8 mouse cellular contexts compared by ENCODE assay signal in the genomic region with DNA sequence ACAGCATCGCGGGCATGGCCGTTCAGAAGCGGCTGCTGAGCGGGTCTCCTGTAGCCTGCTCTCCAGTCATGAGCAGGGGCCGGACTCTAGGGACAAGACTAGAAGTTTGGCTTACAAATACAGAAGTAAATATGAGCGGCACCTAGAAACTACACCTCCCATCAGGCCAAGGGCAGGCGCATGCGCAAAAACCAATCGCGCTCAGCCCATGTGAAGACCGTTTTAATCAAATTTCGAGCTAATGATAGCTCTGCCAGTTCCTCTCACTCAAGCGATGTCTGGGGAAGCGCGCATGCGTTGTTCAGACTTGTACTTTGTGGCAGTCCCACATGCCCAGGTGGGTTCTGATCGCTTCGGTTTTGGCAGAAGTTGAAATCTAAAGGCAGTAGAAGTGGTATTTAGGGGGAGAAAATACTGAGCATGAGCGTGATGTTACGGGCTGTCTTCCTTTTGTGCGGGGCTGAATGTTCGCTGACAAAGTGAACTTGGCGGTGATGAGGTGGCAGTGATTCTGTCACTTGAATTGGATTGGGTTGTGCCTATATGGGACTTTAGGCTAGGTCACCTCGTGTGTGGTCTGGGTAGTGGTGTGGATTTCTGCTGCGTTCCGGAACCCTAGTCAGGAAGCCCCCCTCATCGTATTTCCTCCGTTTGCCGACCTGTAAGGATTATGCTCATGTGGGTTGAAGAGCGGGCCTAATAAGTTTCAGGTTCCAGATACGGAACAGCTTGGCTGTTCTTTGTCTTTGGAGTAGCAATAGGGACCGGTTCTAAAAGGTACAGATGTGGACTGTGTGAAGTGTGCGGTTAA. TPM values are rescaled to one million over a fixed set of nuclear protein-coding genes. Genes with fewer than 3 reads are reported as not detected.
DNase-seq lines count a peak whose midpoint lies in the region; ATAC-seq and TF ChIP-seq lines count a peak whose summit lies in the region.

Arsk (minus strand) TSS at position 168 of the 811 bp plus-strand sequence.
Ttc37 (plus strand) TSS at position 242 of the 811 bp plus-strand sequence.

- H3K9me3 ChIP-seq in MEL (replicated peaks; ENCODE audit: insufficient read depth, low read length): no peaks in the 10 kb centered on the region
- no peaks in the 10 kb centered on the region for H3K9me3 ChIP-seq in forebrain, postnatal 0 days (ENCODE audit: low read length)
- H3K9me3 ChIP-seq in lung, embryonic 15.5 days: no peaks in the 10 kb centered on the region

- no peak for TF ChIP-seq EP300 in MEL (IDR thresholded peaks at IDR 0.05; ENCODE audit: low read depth in 1 of 2, low read length in 2 of 2)

- TF ChIP-seq RAD21 in MEL (IDR thresholded peaks at IDR 0.05; ENCODE audit: low read depth, low read length): no peak

- H3K9ac ChIP-seq in MEL (ENCODE audit: control insufficient read depth, low read depth, low read length, poor library complexity, severe bottlenecking): peak within 1 kb of the TSS; percentile 77
- H3K9ac ChIP-seq in forebrain, postnatal 0 days: peak within 1 kb of the TSS; percentile 64
- H3K9ac ChIP-seq in lung, embryonic 15.5 days: peak within 1 kb of the TSS; percentile 49

- WGBS in cerebellum, adult 2 months: under 1% methylated on average over 34 of the region's 34 CpGs
- WGBS in forebrain, postnatal 0 days: under 1% methylated on average over 34 of the region's 34 CpGs
- WGBS in lung, embryonic 15.5 days: under 1% methylated on average over 34 of the region's 34 CpGs

- H3K79me2 ChIP-seq in MEL (ENCODE audit: control insufficient read depth, insufficient read depth, low read length, poor library complexity): peaks cover 7% of the 10 kb centered on the region; the same call in 1 of the 2 replicates

- peak; percentile 98 for DNase-seq in MEL (ENCODE audit: low read depth, low spot score)
- peak; percentile 94 to 95 for DNase-seq in cerebellum, adult 2 months
- DNase-seq in forebrain, postnatal 0 days: peak; percentile 97
- peak; percentile 95 for DNase-seq in heart, postnatal 4 days
- peak; percentile 94 to 95 for DNase-seq in layer of hippocampus, adult 8-10 months (ENCODE audit: low spot score in 2 of 2)
- peak; percentile 93 for DNase-seq in ovary, adult 18-20 months (ENCODE audit: low spot score)
- DNase-seq in thymus, postnatal 0 days (ENCODE audit: low spot score): peak; percentile 96

- H3K4me3 ChIP-seq in MEL (ENCODE audit: control insufficient read depth in 1 of 2, insufficient read depth in 1 of 2, low read depth in 2 of 2, low read length in 2 of 2): peak within 1 kb of the TSS; percentile 72 to 94
- H3K4me3 ChIP-seq in cerebellum, adult 2 months (replicated peaks; ENCODE audit: insufficient read depth, low read depth, low read length): peak within 1 kb of the TSS; percentile 89
- H3K4me3 ChIP-seq in forebrain, postnatal 0 days (ENCODE audit: low read depth, low read length): peak within 1 kb of the TSS; percentile 85
- H3K4me3 ChIP-seq in lung, embryonic 15.5 days: peak within 1 kb of the TSS; percentile 59

- H3K27me3 ChIP-seq in MEL (ENCODE audit: control insufficient read depth in 1 of 2, insufficient read depth in 2 of 2, low read length in 2 of 2): no peaks in the 10 kb centered on the region
- no peaks in the 10 kb centered on the region for H3K27me3 ChIP-seq in cerebellum, adult 2 months (ENCODE audit: control insufficient read depth, insufficient read depth, low read length)
- no peaks in the 10 kb centered on the region for H3K27me3 ChIP-seq in forebrain, postnatal 0 days (ENCODE audit: insufficient read depth, low read length)
- H3K27me3 ChIP-seq in lung, embryonic 15.5 days: no peaks in the 10 kb centered on the region

- TF ChIP-seq CTCF in MEL (IDR thresholded peaks at IDR 0.05 in 2 of 3, conservative IDR thresholded peaks at IDR 0.05 in 1 of 3; ENCODE audit: control insufficient read depth in 1 of 3, insufficient read depth in 1 of 3, low read depth in 2 of 3, low read length in 3 of 3, poor library complexity in 1 of 3, severe bottlenecking in 1 of 3): no peak
- TF ChIP-seq CTCF in cerebellum, adult 2 months (IDR thresholded peaks at IDR 0.05; ENCODE audit: borderline replicate concordance, insufficient read depth, low read depth, low read length): no peak
- no peak for TF ChIP-seq CTCF in forebrain, postnatal 0 days (IDR thresholded peaks at IDR 0.05; ENCODE audit: low read depth)

- peak within 1 kb of the TSS; percentile 69 for H3K4me2 ChIP-seq in forebrain, postnatal 0 days (ENCODE audit: low read depth)
- peak within 1 kb of the TSS; percentile 55 for H3K4me2 ChIP-seq in lung, embryonic 15.5 days

- peak within 1 kb of the TSS; percentile 78 for H3K27ac ChIP-seq in MEL (ENCODE audit: control insufficient read depth, low read depth, low read length)
- 0 out of 2 replicates have a peak within 1 kb of the TSS, but pooled peaks have one; percentile 14 for H3K27ac ChIP-seq in cerebellum, adult 2 months (ENCODE audit: insufficient read depth, low read length)
- peak within 1 kb of the TSS; percentile 21; the same call in 1 of the 2 replicates for H3K27ac ChIP-seq in forebrain, postnatal 0 days (ENCODE audit: low read depth, low read length)
- peak within 1 kb of the TSS; percentile 65 for H3K27ac ChIP-seq in lung, embryonic 15.5 days

- H3K4me1 ChIP-seq in MEL (ENCODE audit: control insufficient read depth in 1 of 2, insufficient read depth in 2 of 2, low read length in 2 of 2): peaks cover 10 to 11% of the 10 kb centered on the region in 2 experiments; a peak in 3 of 4 replicates
- no peaks in the 10 kb centered on the region; the same call in 1 of the 2 replicates for H3K4me1 ChIP-seq in cerebellum, adult 2 months (ENCODE audit: control insufficient read depth, insufficient read depth, low read length)
- peaks cover 3% of the 10 kb centered on the region; the same call in 1 of the 2 replicates for H3K4me1 ChIP-seq in forebrain, postnatal 0 days (ENCODE audit: insufficient read depth)
- peaks cover 7% of the 10 kb centered on the region; the same call in 1 of the 2 replicates for H3K4me1 ChIP-seq in lung, embryonic 15.5 days

- ATAC-seq in forebrain, postnatal 0 days: peak; percentile 99
- ATAC-seq in lung, embryonic 15.5 days (ENCODE audit: borderline replicate concordance, extremely low read depth, low FRiP score, low TSS enrichment): peak; percentile 97

- TF ChIP-seq POLR2A in MEL (IDR thresholded peaks at IDR 0.05; ENCODE audit: control insufficient read depth in 1 of 2, insufficient read depth in 1 of 2, low read depth in 1 of 2, low read length in 2 of 2, poor library complexity in 1 of 2): peak; percentile 39 to 83; a peak in 3 of 4 replicates
- peak; percentile 49; the same call in 1 of the 2 replicates for TF ChIP-seq POLR2A in cerebellum, adult 2 months (IDR thresholded peaks at IDR 0.05; ENCODE audit: borderline replicate concordance, insufficient read depth, low read length)

- H3K36me3 ChIP-seq in MEL (ENCODE audit: control insufficient read depth in 1 of 2, insufficient read depth in 2 of 2, low read length in 2 of 2): peaks cover 0 to 16% of the 10 kb centered on the region in 2 experiments; a peak in 2 of 4 replicates
- no peaks in the 10 kb centered on the region; the same call in 1 of the 2 replicates for H3K36me3 ChIP-seq in forebrain, postnatal 0 days (ENCODE audit: insufficient read depth)
- H3K36me3 ChIP-seq in lung, embryonic 15.5 days: peaks cover 4% of the 10 kb centered on the region; the same call in 1 of the 2 replicates

TF ChIP-seq in MEL, 35 proteins besides CTCF, POLR2A, EP300 and RAD21 (continues in another document):
- no peak for TF ChIP-seq JUND (IDR thresholded peaks at IDR 0.05; ENCODE audit: low read depth, low read length)
- TF ChIP-seq UBTF (IDR thresholded peaks at IDR 0.05; ENCODE audit: borderline replicate concordance, insufficient read depth, low read depth, low read length): no peak
- peak; percentile 99 for TF ChIP-seq HCFC1 (IDR thresholded peaks at IDR 0.05; ENCODE audit: low read depth, low read length)
- TF ChIP-seq CHD1 (IDR thresholded peaks at IDR 0.05; ENCODE audit: low read depth, low read length): no peak
- TF ChIP-seq ETS1 (IDR thresholded peaks at IDR 0.05; ENCODE audit: low read depth, low read length): no peak
- no peak for TF ChIP-seq POLR2AphosphoS5 (IDR thresholded peaks at IDR 0.05; ENCODE audit: borderline replicate concordance, low read depth, low read length)
- TF ChIP-seq SMC3 (IDR thresholded peaks at IDR 0.05; ENCODE audit: low read depth, low read length): no peak
- TF ChIP-seq ZMIZ1 (IDR thresholded peaks at IDR 0.05; ENCODE audit: low read depth, low read length): peak; percentile 45; the same call in 1 of the 2 replicates
- 0 out of 2 replicates have a peak, but pooled peaks have one; percentile 41 for TF ChIP-seq USF1 (IDR thresholded peaks at IDR 0.05; ENCODE audit: low read depth, low read length)
- TF ChIP-seq TAL1 (IDR thresholded peaks at IDR 0.05; ENCODE audit: low read length): no peak
- TF ChIP-seq NELFE (IDR thresholded peaks at IDR 0.05; ENCODE audit: low read depth, low read length): peak; percentile 81

RNA-seq across cellular contexts. Expression of gene Arsk, which starts in this region (rescaled TPM):
- total RNA-seq in MEL (2012; rRNA removed): 3.3 and 4.3 TPM in 2 replicates
- polyA plus RNA-seq in MEL (2012; ENCODE audit: insufficient read depth in 1 of 2, insufficient read length in 2 of 2, low read depth in 1 of 2, low replicate concordance in 2 of 2, missing spikeins in 1 of 2): 1 to 10 TPM in 1 of 2 experiments, not detected in 1; 2.7 TPM
- polyA plus RNA-seq in cerebellum, adult 2 months (2012; rRNA removed): 5.6 TPM in 2 replicates
- 4.7 and 6.9 TPM in 2 replicates for total RNA-seq in forebrain, postnatal 0 days (2014; rRNA removed)
- 3.7 TPM in 2 replicates for polyA plus RNA-seq in forebrain, postnatal 0 days (2015; fragmentation: Nextera tagmentation; extraction: Ambion mirVana)
- 1 to 10 TPM; 2.8 to 3.1 TPM for total RNA-seq in heart, postnatal 4 days (2021)
- total RNA-seq in layer of hippocampus, adult 8-10 months (2022): 10 to 100 TPM in 3 of 4 experiments, 1 to 10 TPM in 1; 7.7 to 11.5 (median 10.8) TPM
- polyA plus RNA-seq in lung, embryonic 15.5 days (2015; fragmentation: Nextera tagmentation; extraction: Ambion mirVana): 7.0 and 8.1 TPM in 2 replicates
- 4.6 and 5.4 TPM in 2 replicates for polyA plus RNA-seq in thymus, postnatal 0 days (2015; fragmentation: Nextera tagmentation; extraction: Ambion mirVana)

RNA-seq across cellular contexts. Expression of gene Ttc37, which starts in this region (rescaled TPM):
- total RNA-seq in MEL (2012; rRNA removed): 20.3 and 22.2 TPM in 2 replicates
- polyA plus RNA-seq in MEL (2012; ENCODE audit: insufficient read depth in 1 of 2, insufficient read length in 2 of 2, low read depth in 1 of 2, low replicate concordance in 2 of 2, missing spikeins in 1 of 2): 100 to 1,000 TPM in 1 of 2 experiments, 10 to 100 TPM in 1; 16.8 to 116 TPM
- polyA plus RNA-seq in cerebellum, adult 2 months (2012; rRNA removed): 15.0 and 17.3 TPM in 2 replicates
- 15.3 and 22.0 TPM in 2 replicates for total RNA-seq in forebrain, postnatal 0 days (2014; rRNA removed)
- 3.6 and 5.4 TPM in 2 replicates for polyA plus RNA-seq in forebrain, postnatal 0 days (2015; fragmentation: Nextera tagmentation; extraction: Ambion mirVana)
- total RNA-seq in heart, postnatal 4 days (2021): 10 to 100 TPM; 12.4 to 13.8 TPM
- total RNA-seq in layer of hippocampus, adult 8-10 months (2022): 10 to 100 TPM; 17.4 to 26.8 (median 21.7) TPM
- polyA plus RNA-seq in lung, embryonic 15.5 days (2015; fragmentation: Nextera tagmentation; extraction: Ambion mirVana): 11.2 and 11.5 TPM in 2 replicates
- 9.4 and 10.8 TPM in 2 replicates for polyA plus RNA-seq in thymus, postnatal 0 days (2015; fragmentation: Nextera tagmentation; extraction: Ambion mirVana)

Comparison
In these comparisons a context has a peak if more than half of its experiments do, and no peak if none do; other contexts are left out.
1. Peak in every context shown above with its lines: DNase-seq, ATAC-seq, H3K4me3 ChIP-seq and H3K27ac ChIP-seq.
2. H3K27ac ChIP-seq: peak in every context shown above with its lines; median percentile 78 in MEL; 65 in lung, embryonic 15.5 days; 21 in forebrain, postnatal 0 days; 14 in cerebellum, adult 2 months.